Mouse (Mus musculus): ENCODE measurements around the gene Ccdc190. TPM values are rescaled to one million over a fixed set of nuclear protein-coding genes. Genes with fewer than 3 reads are reported as not detected.

Ccdc190 gene
- polyA plus RNA-seq, 1 experiment from 2014 or later = 0.77 TPM

DNA sequence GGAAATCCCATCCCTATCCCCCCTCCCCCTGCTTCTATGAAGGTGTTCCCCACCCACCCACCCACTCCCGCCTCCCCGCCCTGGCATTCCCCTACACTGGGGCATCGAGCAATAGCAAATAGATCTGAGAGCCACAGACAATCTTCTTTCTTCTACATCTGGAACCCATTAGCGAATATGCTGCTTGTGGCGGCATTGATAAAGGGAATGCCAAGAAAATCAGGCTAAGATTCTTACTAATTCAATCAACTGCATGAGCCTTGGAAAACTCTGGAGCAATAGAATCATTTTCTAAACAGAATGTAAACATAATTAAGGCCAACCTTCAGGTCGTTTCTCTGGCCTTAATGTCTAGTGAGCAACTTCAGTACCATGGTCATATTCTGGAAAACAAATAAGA lies 16.9 kb upstream of the Ccdc190 start:
- ATAC-seq (ENCODE audit: low FRiP score) = no peak
- no peak overlapping the region for H3K27ac ChIP-seq
- WGBS = 79% methylated on average over 6 of the region's 6 CpGs

DNA sequence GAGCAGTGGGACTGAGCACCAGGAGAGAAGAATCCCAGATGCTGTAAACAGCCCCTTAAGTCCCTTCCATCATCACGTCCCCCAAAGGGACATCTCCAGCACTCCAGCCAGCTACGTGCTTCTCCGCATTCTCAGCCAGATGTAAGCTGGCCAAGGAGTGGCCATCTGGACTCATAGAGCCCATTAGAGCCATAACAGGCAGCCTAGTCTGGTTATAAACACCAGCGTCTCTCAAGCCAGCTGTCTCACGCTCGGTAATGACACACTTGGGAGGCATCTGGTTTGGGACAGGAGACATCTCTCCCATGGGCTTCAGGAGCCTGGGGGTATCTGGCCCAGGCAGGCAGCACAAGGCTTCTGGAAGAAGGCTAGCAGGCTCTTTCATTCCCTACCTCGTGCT lies 11.8 kb upstream of the Ccdc190 start:
- Histone ChIP-seq H3K36me3 (replicated peaks) (no peaks in the 10 kb centered on the region), H3K4me3 (replicated peaks) (no peak overlapping the region), H3K4me1 (peaks cover 3% of the 10 kb centered on the region; the same call in 1 of the 2 replicates), H3K9ac (no peak overlapping the region), H3K27ac (no peak overlapping the region), H3K9me3 (no peaks in the 10 kb centered on the region), H3K27me3 (peaks cover 7% of the 10 kb centered on the region; the same call in 1 of the 2 replicates), H3K4me2 (no peak overlapping the region)
- 0 out of 2 replicates have a peak, but pooled peaks have one; percentile 13 for ATAC-seq (ENCODE audit: low FRiP score)
- WGBS = 70% methylated on average over 7 of the region's 7 CpGs

More for the DNA sequence above, 16.9 kb upstream of the Ccdc190 start:
- no peaks in the 10 kb centered on the region; the same call in 1 of the 2 replicates for H3K9me3 ChIP-seq
- H3K4me1 ChIP-seq = no peaks in the 10 kb centered on the region
- no peaks in the 10 kb centered on the region for H3K27me3 ChIP-seq
- H3K4me3 ChIP-seq (replicated peaks) = no peak overlapping the region
- H3K4me2 ChIP-seq = no peak overlapping the region
- no peak overlapping the region for H3K9ac ChIP-seq
- no peaks in the 10 kb centered on the region for H3K36me3 ChIP-seq (replicated peaks)

DNA sequence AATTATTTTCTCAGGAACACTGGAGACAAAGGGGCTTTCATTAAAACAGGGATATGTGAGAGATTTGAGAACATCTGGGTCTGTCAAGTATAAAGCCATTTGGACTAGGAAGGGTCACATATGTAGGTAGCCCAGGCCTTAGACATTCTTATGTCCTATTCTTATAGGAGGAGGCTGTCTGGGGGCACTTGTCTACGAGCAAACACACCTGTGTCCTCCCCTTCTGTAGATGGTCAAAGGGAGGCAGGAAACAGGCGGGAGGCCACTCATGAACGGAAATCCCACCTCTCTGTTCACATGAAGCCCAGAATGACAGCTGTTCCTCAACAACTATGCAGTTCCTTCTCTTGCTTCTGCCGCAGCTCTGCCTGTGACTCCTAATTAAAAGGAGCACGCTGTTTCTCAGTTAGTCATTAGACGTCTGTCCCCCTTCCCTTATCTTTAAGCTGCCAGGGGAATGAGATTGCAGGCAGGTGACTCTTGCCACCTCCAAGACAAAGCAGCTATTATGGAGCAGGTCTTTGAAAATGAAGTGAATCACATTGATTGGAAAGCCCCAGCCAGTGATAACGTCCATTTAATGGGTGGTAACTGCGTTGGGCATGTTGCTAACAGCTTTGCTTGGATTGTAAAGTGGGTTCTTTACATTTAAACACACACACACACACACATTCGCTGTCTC lies 11.2 kb upstream of the Ccdc190 start:
- no peaks in the 10 kb centered on the region for H3K9me3 ChIP-seq
- no peak overlapping the region for H3K4me3 ChIP-seq (replicated peaks)
- H3K27ac ChIP-seq = no peak overlapping the region
- H3K36me3 ChIP-seq (replicated peaks) = no peaks in the 10 kb centered on the region
- ATAC-seq (ENCODE audit: low FRiP score) = no peak
- H3K4me1 ChIP-seq = peaks cover 3% of the 10 kb centered on the region; the same call in 1 of the 2 replicates
- H3K27me3 ChIP-seq = peaks cover 7% of the 10 kb centered on the region; the same call in 1 of the 2 replicates
- no peak overlapping the region for H3K9ac ChIP-seq
- 57% methylated on average over 9 of the region's 9 CpGs for WGBS
- no peak overlapping the region for H3K4me2 ChIP-seq

DNA sequence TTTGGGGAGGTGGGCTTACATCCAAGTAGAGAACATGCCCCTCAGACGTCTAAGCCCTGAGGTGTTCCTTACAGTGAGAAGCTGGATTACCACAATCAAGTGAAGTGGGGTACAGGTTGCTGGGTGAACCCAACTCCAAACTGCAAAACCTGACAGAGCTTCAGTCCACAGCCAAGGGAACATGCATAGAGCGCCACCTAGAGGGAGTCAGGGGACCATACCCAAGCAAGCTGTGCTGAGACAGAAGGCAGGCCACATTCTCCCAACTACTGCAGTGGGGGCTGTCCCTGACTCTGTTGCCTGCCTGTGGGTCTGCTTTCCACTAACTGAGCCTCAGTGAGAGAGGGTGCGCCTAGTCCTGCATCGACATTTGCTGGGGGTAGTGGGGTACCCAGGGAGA lies 10.4 kb upstream of the Ccdc190 start:
- Histone ChIP-seq H3K4me1 (peaks cover 3% of the 10 kb centered on the region; the same call in 1 of the 2 replicates), H3K4me3 (replicated peaks) (no peak overlapping the region), H3K36me3 (replicated peaks) (no peaks in the 10 kb centered on the region), H3K9ac (no peak overlapping the region), H3K27ac (no peak overlapping the region), H3K4me2 (no peak overlapping the region), H3K9me3 (no peaks in the 10 kb centered on the region), H3K27me3 (peaks cover 7% of the 10 kb centered on the region; the same call in 1 of the 2 replicates)
- WGBS = 22% methylated on average over 4 of the region's 4 CpGs
- ATAC-seq (ENCODE audit: low FRiP score) = peak; percentile 45

DNA sequence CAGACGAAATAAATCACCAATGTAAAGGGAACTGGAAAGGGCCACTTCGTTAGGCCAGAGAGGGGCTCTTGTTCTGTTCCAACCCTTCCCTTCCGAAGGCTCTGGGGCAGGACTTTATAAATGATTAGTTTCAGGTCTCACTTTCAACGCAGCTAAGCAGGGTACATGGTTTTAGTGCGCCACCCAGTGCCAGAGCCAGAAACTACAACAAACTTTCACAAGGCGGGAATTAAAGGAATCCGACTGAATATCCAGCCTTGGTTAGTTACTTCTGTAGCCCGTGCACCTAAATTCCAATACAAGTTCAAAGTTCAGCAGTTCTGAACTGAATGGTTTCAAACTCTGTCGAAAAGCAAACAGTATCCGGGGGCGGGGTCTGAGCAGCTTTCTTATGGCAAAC lies 9.2 kb upstream of the Ccdc190 start:
- Histone ChIP-seq H3K27ac (no peak overlapping the region), H3K27me3 (peaks cover 7% of the 10 kb centered on the region; the same call in 1 of the 2 replicates), H3K9ac (no peak overlapping the region), H3K4me2 (no peak overlapping the region), H3K4me3 (replicated peaks) (no peak overlapping the region), H3K4me1 (peaks cover 3% of the 10 kb centered on the region; the same call in 1 of the 2 replicates), H3K36me3 (replicated peaks) (no peaks in the 10 kb centered on the region), H3K9me3 (no peaks in the 10 kb centered on the region)
- ATAC-seq (ENCODE audit: low FRiP score) = peak; percentile 72
- 6% methylated on average over 11 of the region's 11 CpGs for WGBS

DNA sequence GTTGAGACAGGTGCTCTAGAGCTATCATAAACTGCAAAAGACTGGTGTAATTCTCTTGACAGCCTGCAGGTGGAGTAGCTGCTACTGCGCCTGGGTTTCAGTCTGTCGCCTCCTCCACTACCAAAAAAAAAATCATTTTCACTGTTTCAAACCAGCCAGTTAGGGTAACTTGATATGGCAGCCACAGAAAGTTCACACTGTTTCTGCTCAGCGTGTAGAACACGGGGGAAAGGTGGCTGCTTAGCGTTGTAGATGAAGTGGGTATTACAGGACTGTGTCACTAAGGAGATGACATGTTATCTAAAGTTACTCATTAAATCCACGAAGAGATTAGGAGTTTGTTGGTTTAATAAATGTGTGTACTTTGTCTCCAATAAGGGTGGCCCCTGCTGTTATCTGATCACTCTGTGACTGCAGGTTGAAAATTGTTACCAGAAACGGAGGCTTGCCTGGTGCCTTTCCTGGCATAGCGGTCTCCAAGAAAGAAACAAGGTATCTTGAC lies 6.7 kb upstream of the Ccdc190 start:
- WGBS = 46% methylated on average over 8 of the region's 8 CpGs
- Histone ChIP-seq H3K27me3 (peaks cover 7% of the 10 kb centered on the region; the same call in 1 of the 2 replicates), H3K27ac (no peak overlapping the region), H3K9me3 (no peaks in the 10 kb centered on the region), H3K36me3 (replicated peaks) (no peaks in the 10 kb centered on the region), H3K4me3 (replicated peaks) (no peak overlapping the region), H3K4me2 (no peak overlapping the region), H3K4me1 (peaks cover 3% of the 10 kb centered on the region; the same call in 1 of the 2 replicates), H3K9ac (no peak overlapping the region)
- ATAC-seq (ENCODE audit: low FRiP score) = no peak

DNA sequence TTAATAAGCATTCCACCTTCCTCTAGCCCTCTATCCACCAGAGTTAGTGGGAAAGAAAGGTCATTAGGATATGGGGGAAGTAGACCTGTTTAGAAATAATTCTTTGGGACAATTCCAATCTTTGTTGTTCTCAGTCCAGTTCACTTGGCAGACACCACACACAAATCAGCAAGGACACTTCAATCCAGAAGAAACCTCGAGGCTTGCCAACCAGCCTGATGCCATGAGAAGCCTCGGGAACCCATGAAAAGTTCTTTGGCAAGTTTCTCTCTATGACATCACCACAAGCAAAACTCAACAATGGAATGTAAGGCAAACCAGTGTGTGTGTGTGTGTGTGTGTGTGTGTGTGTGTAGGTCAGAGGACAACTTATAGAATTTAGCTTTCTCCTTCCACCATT lies 3.9 kb upstream of the Ccdc190 start:
- no peak for ATAC-seq (ENCODE audit: low FRiP score)
- Histone ChIP-seq H3K27ac (no peak overlapping the region), H3K27me3 (peaks cover 7% of the 10 kb centered on the region; the same call in 1 of the 2 replicates), H3K4me1 (peaks cover 14% of the 10 kb centered on the region), H3K9ac (no peak overlapping the region), H3K36me3 (replicated peaks) (no peaks in the 10 kb centered on the region), H3K4me3 (replicated peaks) (no peak overlapping the region), H3K9me3 (no peaks in the 10 kb centered on the region), H3K4me2 (no peak overlapping the region)
- 89% methylated on average over 2 of the region's 2 CpGs for WGBS

DNA sequence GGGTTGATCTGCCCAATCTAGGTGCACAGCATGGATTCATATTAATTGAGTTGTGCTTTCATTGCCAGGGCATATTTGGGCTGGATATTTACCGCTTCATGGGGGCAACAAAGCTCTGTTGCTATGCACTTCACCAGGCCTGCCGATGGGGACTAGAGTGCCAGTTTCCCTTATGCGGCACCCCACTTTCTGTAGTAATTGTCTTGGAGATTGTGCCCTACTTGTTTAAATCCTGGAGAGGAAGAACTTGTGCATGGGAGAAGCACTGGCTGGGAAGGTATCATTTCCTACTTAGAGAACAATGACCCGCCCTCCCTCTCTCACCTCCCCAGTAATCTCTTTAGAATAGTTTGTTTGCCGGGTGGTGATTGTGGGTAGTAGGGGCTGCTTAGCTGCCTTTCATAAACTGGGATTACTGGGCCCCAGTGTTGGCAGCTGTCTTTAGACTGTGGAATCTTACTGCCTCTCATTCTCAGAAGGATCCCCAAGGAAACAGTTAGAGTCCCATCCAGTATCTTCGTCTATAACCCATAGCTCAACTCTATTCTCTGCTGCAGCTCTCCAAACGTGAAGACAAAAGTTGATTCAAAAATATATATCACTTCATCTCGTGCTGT lies 587 bp upstream of the Ccdc190 start:
- Histone ChIP-seq H3K4me2 (peak overlapping the region; percentile 46), H3K27ac (peak overlapping the region; percentile 65; the same call in 1 of the 2 replicates), H3K4me3 (replicated peaks) (no peak overlapping the region), H3K36me3 (replicated peaks) (no peaks in the 10 kb centered on the region), H3K9me3 (no peaks in the 10 kb centered on the region), H3K27me3 (peaks cover 4% of the 10 kb centered on the region; the same call in 1 of the 2 replicates), H3K9ac (no peak overlapping the region), H3K4me1 (peaks cover 14% of the 10 kb centered on the region)
- WGBS = 25% methylated on average over 8 of the region's 8 CpGs
- ATAC-seq (ENCODE audit: low FRiP score) = peak; percentile 53

DNA sequence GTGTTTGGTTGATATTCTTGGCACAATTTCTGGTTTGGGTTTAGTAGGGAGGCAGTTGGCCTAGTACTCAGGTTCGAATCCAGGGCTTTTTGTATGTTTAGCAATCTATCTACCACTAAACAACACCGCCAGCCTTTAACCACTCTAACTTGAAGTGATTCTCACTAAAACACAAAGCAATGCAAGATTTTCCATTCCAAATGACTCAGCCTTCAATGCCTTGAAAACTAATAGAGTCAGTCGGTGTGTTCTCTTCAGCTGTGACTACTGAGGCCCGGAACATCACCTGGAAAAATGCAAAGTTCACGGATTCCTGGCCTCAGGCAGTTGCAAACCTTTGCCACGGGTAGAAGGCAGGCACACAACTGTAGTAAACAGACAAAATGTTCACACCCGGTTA lies 3.2 kb downstream of the Ccdc190 start:
- no peak overlapping the region for H3K27ac ChIP-seq
- 86% methylated on average over 7 of the region's 7 CpGs for WGBS

DNA sequence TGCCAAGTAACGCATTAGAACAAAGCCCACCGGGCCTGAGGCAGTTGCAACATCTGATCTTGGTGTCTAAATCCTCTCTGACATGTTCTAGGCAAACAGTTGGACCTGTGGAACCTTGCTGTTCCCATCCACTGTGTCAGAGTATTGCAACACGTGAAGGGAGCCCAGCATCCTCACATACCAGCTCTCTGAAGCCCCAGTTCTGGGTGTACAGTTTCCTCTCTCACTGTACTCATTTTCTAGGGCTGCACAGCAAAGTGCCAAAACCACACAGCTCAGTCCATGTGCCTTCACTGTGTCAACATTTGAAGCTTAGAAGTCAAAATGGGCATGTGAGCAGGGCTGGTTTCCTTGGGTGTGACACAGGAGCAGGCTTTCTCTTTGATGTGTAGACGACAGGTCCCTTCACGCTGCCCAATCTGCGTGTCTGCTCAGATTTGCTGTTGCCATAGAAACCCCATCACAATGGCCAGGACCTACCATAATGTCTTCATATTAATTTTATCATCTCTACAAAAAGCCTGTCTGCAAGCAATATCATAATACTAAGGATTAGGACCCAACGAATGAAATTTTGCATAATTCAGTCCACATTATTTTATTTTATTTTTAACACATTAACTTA lies 3.8 kb downstream of the Ccdc190 start:
- WGBS = 64% methylated on average over 7 of the region's 7 CpGs
- Histone ChIP-seq H3K4me1 (peaks cover 27% of the 10 kb centered on the region), H3K36me3 (replicated peaks) (no peaks in the 10 kb centered on the region), H3K27me3 (peaks cover 4% of the 10 kb centered on the region; the same call in 1 of the 2 replicates), H3K9ac (no peak overlapping the region), H3K27ac (no peak overlapping the region), H3K4me2 (no peak overlapping the region), H3K9me3 (no peaks in the 10 kb centered on the region), H3K4me3 (replicated peaks) (no peak overlapping the region)
- no peak for ATAC-seq (ENCODE audit: low FRiP score)

More for the DNA sequence above, 3.2 kb downstream of the Ccdc190 start:
- Histone ChIP-seq H3K9me3 (no peaks in the 10 kb centered on the region), H3K4me2 (no peak overlapping the region), H3K27me3 (peaks cover 4% of the 10 kb centered on the region; the same call in 1 of the 2 replicates), H3K36me3 (replicated peaks) (no peaks in the 10 kb centered on the region), H3K4me3 (replicated peaks) (no peak overlapping the region), H3K9ac (no peak overlapping the region), H3K4me1 (peaks cover 27% of the 10 kb centered on the region)
- no peak for ATAC-seq (ENCODE audit: low FRiP score)

DNA sequence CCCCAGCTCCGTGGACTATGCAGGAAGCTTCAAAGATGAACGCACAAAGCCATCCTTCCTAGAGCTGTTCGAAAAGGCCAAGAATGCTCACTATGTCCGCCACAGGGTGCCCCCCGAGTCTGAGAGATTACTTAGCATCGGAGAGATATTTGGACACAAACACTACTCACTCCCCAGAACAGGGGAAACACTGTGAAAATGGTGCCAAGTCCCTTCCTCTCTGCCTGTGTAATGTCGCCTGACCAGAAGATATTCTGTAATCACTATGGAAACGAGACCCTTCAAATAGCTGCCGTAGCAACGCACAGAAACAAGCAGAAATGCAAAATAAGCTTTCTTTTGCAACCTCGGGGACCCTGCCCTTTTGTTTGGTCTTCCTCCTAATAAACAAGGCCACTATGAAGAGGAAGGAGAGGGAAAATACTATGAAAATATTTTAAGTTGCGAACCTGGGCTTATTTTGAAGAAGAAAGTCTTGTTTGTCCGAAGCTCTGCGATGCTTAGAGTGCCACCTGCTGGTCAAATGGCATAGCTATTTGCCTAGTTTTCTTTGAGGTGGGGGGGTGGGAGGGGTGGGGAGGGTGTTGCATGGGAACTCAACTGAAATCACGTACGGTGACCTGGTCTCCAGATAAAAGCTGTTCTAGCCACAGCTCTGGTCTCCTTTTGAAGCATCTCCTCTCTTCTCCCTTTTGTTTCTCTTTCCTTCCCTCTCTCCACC lies 5.7 kb downstream of the Ccdc190 start:
- peak overlapping the region; percentile 59; the same call in 1 of the 2 replicates for H3K27ac ChIP-seq
- H3K9me3 ChIP-seq = no peaks in the 10 kb centered on the region
- peaks cover 4% of the 10 kb centered on the region for H3K27me3 ChIP-seq
- ATAC-seq (ENCODE audit: low FRiP score) = peak; percentile 80
- H3K4me2 ChIP-seq = peak overlapping the region; percentile 44
- H3K4me3 ChIP-seq (replicated peaks) = peak overlapping the region; percentile 19; the same call in 1 of the 2 replicates
- H3K9ac ChIP-seq = peak overlapping the region; percentile 34; the same call in 1 of the 2 replicates
- peaks cover 15% of the 10 kb centered on the region for H3K4me1 ChIP-seq
- no peaks in the 10 kb centered on the region for H3K36me3 ChIP-seq (replicated peaks)
- WGBS = 40% methylated on average over 16 of the region's 16 CpGs
